Mouse (Mus musculus) 416B (cell line): ENCODE data around the gene Hdgfl2.

Experiments
- DNase-seq: peaks from one replicate; pipeline ENCODE4 v3.0.0; 2011; ENCODE audit warnings: low read depth

The Hdgfl2 gene

DNA sequence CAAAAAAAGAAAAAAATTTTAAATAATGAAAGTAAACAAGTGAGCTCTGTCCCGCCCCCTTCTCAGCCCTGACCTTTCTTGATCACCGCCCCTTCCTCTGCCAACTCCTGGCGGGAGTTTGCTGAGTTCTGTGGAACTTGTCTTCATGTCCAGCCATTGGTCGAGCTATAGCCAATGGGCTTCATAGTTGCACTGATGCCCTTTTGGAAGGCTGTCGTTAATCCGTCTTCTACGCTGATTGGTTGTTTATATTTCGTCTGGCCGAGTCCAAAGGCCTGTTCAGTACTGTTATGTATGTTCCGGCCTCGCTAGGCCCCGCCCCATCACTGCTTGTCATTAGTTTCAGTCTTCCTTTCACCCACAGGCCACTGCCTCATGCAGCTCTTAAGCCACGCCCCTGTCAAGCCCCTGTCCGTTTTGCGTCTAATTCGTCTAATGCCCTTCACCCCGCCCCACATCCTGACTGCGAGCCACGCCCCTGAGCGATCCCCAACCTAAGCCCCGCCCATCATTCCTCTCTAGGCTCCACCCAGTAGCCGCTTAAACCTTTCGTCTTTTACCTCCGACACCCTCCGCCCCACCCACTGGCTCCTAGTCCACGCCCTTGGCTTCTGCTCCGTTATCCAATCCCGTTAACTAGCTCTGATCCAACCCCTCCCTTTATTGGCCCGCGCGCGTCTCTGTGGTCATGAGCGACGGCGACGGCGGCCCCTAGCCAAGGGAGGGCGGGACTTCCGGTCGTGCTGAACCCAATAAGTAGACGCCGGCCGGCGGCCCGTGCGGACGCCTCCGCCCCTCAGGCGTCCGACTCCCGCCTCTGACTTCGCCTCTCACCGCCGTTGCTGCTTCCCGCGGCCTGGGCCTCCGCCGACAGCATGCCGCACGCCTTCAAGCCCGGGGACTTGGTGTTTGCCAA lies at the start of gene Hdgfl2:
Gene Hdgfl2, plus strand, starts transcription at position 755 of the 916 bp plus-strand sequence.
- DNase-seq, result peak; percentile 100

DNA sequence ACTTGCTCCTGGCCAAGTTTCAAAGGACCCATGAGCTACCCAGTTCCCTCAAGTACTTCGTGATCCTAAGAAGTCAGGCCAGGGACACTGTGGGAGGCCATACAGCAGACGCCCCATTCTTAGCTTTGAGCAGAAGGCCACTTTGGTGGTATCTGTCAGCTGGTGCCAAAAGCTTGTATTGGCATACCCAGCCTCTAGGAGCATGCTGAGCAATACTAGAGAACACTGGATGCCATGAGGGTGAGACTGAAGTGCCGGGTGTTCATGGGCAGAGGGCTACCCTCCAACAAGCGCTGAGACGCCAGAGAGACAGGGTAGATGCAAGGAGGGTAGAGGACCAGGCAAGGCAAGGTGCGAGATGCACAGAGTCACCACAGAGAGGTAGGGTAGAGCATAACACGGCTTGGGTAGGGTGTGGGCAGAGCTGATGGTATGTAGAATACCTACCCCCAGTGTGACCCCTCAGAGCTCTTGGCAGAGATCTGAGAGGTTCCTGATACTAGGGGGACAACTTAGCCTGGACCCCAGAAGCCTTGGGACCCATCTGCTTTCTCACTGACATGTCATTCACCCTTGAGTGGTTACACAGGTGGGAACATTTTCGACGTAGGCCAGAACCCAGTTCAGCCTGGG lies 49.1 kb upstream of the Hdgfl2 start:
- DNase-seq, result no peak

DNA sequence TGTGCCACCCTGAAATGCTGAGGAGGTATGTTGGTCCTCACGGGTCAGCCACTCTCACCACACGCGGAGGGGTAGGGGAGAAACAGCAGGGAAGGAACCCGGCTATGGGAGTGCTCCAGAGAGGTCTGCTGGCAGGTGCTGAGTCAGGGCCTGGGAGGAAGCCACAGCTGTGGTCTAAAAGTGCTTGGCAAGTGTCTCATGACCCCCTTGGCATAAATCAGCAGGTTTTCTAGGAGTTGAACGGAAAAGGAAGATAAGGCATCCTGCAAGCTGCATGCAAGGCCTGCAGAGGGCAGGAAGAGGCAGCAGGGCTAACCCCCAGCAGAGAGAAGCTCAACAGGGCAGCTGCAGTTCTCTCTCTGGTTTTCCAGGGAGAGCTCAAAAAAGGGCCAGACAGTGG lies 48.5 kb upstream of the Hdgfl2 start:
- peak; percentile 96 for DNase-seq

DNA sequence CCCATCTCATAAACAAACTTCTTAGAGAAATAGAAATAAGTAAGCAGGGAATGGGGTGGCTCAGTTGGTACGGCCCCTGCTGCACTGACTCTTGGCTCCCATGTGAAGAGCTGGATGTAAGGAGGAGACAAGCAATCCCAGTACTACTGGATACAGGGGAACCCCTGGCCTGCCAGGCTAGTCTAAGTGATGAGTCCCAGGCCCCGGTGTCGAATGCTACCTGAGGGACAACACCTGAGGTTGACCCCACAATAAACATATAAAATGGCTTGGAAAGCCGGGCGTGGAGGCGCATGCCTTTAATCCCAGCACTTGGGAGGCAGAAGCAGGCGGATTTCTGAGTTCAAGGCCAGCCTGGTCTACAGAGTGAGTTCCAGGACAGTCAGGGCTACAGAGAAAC lies 48.0 kb upstream of the Hdgfl2 start:
- DNase-seq, result no peak

DNA sequence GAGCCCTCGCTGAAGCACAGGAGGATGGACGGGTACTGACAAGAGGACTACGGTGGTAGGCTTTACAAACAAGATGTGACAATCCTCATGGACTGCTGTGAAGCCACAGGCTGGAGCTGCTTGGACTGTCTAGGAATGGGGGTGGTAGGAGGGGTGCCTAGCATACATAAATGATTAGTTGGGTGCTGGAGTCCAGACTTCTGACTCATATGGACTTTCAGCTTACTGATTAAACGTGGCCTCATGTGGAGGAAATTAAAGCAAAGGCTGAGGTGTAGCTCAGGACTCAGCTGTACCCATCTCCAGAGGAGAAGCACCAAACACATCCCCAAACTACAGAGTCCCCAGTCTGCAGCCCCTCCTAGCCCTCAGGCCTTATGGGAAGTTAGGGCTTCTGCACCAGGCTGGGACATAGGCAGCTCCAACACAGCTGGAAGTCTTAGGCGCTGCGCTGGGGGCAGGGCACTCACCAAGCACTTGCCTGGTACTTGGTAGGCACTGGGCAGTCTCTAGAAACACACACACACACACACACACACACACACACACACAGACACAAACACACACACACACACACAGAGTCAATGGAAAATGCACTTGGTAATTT lies 47.2 kb upstream of the Hdgfl2 start:
- no peak for DNase-seq

DNA sequence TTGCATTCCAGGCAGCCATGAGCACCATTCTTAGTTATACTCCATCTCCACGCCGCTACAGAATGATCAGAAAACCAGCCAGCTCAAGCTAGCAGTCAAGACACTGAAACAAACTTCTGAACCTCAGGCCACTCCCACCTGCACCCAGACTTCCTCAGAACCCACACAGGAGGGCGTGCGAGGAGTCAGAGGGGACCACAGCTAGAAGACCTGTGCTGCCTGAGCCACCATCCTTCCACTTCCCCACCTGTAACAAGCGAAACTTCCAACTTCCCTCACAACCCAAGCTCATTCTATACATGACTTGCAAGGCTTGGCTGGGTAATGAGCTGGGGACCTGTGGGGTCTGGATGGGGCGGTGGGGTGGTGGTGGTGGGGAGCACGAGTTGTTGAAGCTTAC lies 46.6 kb upstream of the Hdgfl2 start:
- no peak for DNase-seq

DNA sequence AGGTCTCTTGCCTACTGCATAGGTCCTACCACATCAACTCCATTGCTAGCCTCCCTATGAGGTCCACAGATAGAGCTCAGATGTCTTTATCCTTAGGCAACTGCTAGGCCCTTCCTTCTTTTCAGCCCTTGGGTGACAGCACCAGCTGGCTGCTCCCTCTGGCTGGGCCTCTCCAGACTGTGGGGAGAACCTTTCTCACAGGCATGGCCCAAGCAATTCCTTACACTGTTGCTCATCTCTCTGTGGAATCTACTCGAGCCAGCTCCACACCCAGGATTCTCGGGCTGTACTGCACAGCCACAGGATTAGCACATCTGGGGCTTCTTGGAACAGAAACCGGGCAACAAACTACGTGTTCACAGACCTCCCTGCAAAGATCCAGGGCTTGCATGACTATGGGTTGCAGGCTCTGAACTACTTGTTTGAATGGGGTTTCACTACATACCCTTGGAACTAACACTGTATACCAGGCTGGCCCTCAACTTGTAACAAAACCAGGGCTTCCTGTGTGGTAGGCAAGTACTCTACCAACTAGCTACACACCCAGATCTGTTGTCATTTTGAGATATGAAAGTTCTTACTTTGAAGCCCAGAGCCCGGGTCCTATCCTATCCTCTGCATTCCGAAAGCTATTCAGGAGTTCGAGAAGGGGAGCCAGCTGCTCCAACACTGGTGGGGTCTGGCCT lies 45.3 kb upstream of the Hdgfl2 start:
- no peak for DNase-seq

DNA sequence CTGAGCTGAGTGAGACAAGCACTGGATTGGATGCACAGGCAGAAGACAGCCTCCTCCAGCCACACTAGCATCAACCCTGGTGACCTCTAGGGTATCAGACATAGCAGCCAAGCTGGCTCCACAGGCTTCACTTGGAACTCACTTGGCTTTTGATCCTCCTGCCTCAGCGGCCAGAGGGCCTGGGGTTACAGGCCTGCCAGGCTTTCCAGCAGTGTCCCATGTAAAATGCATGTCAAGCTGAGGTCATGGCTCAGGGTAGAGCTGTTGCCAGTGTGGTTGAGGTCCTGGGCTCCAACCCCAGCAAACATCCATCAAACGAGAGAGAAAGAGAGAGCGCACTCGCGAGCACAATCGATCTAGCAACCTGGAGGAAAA lies 44.7 kb upstream of the Hdgfl2 start:
- no peak for DNase-seq

DNA sequence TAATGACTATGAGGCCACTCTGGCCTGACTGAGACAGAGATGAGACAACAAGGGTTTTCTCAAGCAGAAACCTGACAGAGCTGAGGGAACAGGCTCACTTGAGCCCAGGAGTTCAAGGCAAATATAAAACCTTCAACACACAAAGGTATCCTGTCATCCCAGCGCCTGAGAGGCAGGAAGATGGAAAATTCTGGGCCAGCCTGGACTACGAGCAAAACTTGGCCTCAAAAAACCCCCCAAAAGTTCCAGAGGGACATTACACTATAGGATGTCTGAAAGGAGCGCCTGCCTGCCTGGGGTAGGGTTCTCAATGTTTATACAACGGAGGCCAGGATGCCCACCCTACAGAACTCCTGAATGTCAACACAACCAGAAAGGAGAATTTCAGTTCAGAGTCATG lies 44.2 kb upstream of the Hdgfl2 start:
- no peak for DNase-seq

DNA sequence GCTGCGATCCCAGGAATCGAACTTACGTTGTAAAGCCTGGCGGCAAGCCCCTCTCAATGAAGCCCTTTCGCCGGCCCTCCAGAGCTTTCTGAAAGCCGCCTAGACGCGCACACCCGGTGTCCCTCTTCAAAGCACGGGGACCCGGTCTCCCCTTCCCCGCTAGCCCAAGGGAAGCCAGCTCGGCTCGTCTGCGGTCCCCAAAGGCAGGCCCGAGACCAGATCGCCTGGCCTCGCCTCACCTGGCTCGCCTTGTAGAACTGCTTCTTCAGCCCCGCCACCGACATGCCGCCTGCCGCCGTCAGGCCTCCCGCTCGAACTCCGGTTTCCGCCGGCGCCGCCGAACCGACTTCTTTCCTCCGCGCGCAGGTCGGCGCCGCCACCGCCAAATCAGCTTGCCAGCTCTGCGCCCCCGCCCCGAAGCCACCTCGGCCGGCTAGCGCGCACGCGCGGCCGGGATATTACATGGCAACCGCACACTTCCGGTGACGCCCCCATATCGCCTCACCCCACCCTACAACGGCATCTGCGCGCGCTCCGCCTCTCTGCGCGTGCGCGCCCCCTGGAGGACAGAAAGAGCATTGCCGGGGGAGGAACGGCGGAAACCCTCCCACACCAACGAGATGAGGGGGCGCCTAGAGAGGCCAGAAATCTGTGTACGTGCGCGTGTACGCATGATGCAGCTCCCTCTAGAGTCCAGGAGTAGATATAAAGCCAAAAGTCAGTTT lies 43.1 kb upstream of the Hdgfl2 start, which contains the start of gene Sh3gl1:
Gene Sh3gl1, minus strand, starts transcription at position 460 of the 725 bp plus-strand sequence.
- peak; percentile 99 for DNase-seq

DNA sequence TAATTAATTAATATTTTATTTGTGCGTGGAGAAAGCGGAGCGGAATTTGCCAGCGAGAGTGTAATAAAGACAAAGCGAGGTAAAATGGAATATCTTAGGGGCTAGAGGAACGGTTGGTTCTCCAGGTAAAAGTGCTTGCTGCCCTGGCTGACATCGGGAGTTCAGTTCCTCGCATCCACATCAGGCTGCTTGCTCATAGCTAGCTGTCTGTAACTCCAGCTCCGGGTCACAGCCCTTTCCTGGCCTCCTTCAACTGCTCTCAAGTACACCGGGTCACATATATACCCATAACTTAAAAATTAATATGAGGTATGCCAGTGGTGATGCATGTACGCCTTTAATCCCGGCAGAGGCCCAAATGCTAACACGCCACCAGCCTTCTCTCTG lies 42.5 kb upstream of the Hdgfl2 start:
- DNase-seq, result no peak

DNA sequence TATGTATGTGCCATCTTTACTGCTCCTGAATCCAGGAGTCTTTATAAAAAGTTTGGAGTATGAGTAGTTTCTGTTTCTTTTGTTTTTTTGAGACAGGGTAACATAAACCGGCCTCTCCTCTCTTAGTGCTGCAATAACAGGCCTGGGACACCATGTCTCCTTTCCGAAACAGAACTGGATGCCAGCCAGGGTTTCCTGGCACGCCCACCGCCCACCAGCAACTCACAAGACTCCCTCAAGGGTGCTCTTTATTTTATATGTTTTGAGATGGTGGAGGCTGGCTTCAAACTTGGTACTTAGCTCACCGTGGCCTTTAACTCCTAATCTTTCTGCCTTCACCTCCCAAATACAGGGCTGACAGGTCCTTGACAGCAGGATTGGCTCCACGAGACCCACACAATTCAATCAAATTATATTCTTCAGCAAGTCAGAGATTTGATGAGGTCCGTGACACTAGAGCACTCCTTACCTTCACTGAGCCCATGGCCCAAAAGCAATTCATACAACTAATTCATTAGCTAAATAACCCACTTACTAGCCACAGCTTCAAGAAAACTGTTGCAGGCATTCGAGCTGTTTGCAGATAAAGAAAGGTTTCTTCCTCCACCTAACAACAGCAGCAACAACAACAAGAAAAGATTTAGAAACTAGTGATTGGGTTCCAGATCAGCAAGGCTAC lies 40.7 kb upstream of the Hdgfl2 start:
- DNase-seq, result peak; percentile 33

DNA sequence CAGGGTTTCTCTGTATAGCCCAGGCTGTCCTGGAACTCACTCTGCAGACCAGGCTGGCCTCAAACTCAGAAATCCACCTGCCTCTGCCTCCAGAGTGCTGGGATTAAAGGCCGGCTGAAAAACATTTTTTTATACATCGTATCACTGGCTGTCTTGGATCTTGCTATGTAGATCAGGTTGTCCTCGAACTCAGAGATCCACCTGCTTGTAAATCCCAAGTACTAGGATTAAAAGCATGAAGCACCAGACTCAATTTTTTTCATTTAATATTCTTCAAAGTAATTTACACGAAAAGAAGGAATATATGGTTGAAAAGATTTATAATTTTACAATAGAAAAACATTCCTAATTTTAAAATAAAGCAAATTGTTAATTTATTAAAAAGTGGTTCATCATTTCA lies 40.1 kb upstream of the Hdgfl2 start:
- no peak for DNase-seq

DNA sequence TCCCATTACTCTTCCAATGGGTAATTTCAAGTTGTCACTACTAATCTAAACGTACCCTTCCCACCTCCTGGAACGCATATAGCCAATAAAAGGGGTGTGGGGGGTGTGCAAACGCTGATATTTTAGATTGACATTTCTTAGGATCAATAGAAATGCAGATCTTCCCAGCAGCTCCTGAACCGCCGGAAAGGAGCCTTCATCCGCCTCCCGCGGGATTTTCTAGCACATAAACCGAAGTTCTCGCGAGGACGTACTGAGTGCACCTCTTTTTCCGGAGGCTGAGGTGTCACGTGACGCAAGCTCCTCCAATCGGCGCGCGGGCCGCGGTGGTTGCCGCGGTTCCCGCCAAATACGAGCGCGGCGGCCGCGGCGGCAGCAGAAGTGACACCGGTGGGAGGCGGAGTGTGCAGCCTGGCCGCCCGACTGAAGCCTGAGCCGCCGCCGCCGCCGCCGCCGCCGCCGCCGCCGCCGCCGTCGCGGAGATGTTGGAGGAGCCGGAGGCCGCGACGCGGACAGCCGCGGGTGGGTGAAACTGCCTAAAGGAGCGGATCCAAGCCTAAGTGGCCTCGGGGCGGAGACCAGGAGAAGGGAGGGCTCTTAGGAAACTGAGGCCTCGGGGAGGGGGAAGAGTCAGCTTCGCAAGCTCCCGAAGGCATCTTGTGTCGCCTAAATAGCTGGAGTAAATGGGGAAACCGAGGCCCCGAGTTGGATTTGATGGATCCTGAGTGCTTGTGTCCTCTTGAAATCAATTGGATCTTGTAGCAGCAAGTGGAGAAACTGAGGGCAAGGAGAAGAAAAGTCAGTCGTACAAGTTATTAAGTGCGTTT lies 39.2 kb upstream of the Hdgfl2 start, which contains the start of gene Chaf1a:
Gene Chaf1a, plus strand, starts transcription at position 410 of the 827 bp plus-strand sequence.
- DNase-seq, result peak; percentile 99

DNA sequence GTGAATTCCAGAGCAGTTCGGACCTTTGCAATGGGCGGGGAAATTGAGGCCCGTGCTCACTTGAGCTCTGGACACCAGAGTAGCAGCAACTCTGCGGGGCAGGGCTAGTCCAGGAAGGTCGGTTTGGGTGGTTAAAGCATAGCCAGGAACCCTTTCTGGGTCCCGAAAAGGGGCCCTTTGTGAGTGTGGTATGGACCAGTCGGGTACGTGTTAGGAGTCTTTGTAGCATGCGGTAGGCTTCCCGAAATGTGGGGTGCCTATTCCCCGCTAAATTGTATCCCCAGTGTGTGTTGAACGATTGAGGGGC lies 38.6 kb upstream of the Hdgfl2 start:
- DNase-seq, result no peak

DNA sequence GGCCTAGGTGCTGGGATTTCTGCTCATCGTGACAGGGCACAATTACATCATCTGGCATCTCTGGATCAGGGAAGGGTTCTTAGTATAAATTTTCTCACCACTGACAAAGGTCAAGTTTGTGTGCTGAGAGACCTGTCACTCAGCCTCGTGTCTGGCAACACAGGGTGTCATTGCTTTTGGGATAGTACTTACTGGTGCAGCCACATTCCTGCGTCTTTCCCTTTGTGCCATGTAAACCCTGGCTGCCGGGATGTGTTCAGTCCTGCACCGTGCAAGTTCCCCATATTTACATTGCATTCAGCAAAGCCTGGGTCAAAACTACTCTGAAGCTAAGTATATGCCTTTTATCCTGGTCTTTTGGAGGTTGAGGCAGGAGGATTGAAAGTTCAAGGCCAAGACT lies 28.1 kb upstream of the Hdgfl2 start:
- no peak for DNase-seq

DNA sequence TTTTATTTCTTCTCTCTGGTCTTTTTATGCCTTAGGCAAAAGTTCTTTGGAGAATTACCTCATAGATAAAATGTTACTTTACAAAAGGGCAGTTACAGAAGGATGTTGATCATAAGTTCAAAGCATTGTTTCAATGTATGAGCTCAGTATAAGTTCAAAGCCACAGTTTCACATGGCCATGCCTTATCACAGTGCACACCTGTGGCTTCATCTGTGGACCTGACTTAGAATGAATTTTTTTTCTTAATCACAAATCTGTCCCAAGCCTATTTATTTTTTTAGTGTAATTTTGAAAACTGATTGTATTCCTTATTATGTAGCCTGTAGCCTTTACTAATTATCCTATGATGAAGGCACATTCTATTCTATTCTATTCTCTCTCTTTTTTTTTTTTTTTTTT lies 24.5 kb upstream of the Hdgfl2 start:
- DNase-seq, result no peak

DNA sequence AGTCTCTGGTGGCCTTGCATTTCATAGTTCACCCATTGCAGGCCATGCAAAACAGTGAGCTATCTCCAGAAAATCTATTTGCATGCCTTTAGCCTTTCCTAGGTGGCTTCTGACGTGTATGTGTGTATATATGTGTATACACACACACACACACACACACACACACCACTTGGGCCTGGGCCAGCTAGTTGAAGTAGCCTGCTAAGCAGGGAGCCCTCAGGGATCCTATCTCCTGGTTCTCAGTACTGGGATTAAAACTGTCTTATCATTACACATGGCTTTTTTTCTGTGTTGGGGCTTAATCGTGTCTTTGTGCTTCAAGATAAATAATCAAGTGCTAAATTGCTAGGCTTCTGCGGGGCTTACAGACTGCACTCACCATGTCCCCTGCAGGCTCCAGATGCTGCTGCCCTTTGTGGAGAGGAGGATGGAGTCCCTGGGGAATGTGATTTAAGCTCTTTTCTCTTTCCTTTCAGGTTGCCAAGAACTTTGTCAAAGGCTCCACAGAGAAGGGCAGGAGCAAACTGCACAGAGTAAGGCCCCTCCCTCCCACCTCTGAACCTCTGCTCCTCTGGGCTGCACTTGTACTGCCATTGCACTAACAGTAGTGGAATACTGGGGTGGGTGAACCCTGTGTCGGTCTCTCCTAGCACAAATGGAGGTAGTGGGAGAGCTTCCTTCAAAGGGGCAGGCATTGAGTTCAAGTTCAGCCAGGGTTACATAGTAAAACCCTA lies 23.3 kb upstream of the Hdgfl2 start:
- no peak for DNase-seq

DNA sequence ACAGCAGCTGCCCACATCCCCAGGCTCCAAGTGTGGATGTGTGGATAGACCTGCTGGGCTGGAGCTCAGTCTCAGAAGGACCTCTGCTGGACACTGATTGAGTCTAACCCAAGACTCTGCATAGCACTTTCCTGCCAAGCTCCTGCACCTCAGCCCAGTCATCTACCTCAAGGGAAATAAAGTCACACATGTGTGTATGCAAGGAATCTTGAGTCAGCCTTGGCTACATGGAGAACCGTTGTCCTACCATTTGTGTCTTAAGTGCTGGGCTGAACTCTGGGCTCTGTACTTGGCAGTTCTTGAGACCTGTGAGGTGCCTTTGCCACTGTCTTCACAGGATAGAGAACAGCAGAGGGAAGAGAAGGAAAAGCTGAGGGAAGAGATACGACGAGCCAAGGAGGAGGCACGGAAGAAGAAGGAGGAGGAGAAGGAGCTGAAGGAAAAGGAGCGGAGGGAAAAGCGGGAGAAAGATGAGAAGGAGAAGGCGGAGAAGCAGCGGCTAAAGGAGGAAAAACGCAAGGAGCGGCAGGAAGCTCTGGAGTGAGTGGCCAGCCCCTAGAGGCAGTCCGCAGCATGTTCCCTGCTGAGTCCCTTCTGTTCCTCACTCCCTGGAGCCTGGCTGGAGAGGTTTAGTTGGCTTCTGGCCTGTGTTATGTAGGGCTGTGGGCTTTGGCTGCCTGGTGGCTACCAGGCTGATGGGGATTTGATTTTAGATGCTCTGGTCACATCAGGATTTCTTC lies 21.9 kb upstream of the Hdgfl2 start:
- no peak for DNase-seq
